Mouse (Mus musculus): Measurements from ENCODE around the gene Gramd1a. TPM values are rescaled to one million over a fixed set of nuclear protein-coding genes. Genes with fewer than 3 reads are reported as not detected.

The Gramd1a gene
- polyA plus RNA-seq, 1 experiment from 2014 or later = 120 TPM

DNA sequence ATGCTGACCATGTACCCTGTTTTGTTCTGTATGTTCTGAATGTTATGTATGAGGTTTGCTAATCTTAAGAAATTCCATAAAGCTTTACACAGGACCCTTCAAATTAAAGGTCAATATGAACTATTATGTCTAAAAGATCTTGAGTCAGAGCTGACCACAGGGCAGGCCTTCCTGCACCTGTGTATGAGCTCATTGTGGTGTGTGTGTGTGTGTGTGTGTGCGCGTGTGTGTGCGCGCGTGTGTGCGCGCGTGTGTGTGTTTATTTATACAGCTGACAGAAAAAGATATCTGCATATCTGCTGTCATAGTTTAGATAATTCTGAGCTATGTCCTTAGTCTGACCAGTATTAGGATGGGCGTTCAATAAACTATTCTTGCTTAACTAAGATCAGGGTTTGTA, 14.8 kb upstream of the Gramd1a start:
- H3K27ac ChIP-seq (ENCODE audit: low read depth, low read length) = no peak overlapping the region
- ATAC-seq (ENCODE audit: low FRiP score) (no peak), DNase-seq (ENCODE audit: low spot score) (no peak)
- no peak overlapping the region for H3K9ac ChIP-seq (ENCODE audit: low read depth, low read length)
- no peaks in the 10 kb centered on the region for H3K4me1 ChIP-seq (replicated peaks; ENCODE audit: control insufficient read depth, insufficient read depth, low read length)
- no peaks in the 10 kb centered on the region for H3K27me3 ChIP-seq (ENCODE audit: control insufficient read depth, insufficient read depth, low read length)
- no peak overlapping the region for H3K4me2 ChIP-seq (replicated peaks; ENCODE audit: low read depth, low read length)
- H3K4me3 ChIP-seq (ENCODE audit: low read depth, low read length) = no peak overlapping the region
- WGBS = 98% methylated on average over 9 of the region's 9 CpGs
- H3K9me3 ChIP-seq (ENCODE audit: control insufficient read depth, low read length) = no peaks in the 10 kb centered on the region
- H3K36me3 ChIP-seq (ENCODE audit: control insufficient read depth, insufficient read depth, low read length) = no peaks in the 10 kb centered on the region

DNA sequence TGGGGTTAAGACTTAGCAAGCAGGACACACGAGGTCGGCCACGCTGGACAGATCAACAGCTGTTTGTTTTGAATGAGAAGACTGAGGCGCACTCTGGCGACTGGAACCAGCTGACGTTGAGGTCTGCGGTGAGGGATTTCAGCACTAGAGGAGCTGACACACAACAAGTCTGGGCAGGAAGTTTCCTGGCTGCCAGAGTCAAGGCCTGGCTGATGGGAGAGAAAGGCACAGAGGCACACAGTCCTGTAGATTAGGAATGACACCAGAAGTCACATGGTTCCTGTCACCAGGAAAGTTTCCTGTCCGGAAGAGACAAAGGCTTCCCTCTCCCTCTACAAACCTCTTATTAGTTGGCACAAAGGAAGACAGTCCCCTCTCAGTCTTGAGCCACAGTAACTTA, 12.7 kb upstream of the Gramd1a start:
- DNase-seq (ENCODE audit: low spot score) = no peak
- no peaks in the 10 kb centered on the region for H3K9me3 ChIP-seq (ENCODE audit: control insufficient read depth, low read length)
- no peaks in the 10 kb centered on the region for H3K36me3 ChIP-seq (ENCODE audit: control insufficient read depth, insufficient read depth, low read length)
- no peak overlapping the region for H3K4me2 ChIP-seq (replicated peaks; ENCODE audit: low read depth, low read length)
- no peak overlapping the region for H3K4me3 ChIP-seq (ENCODE audit: low read depth, low read length)
- H3K27ac ChIP-seq (ENCODE audit: low read depth, low read length) = no peak overlapping the region
- H3K4me1 ChIP-seq (replicated peaks; ENCODE audit: control insufficient read depth, insufficient read depth, low read length) = no peaks in the 10 kb centered on the region
- H3K27me3 ChIP-seq (ENCODE audit: control insufficient read depth, insufficient read depth, low read length) = no peaks in the 10 kb centered on the region
- 63% methylated on average over 8 of the region's 8 CpGs for WGBS
- ATAC-seq (ENCODE audit: low FRiP score) = no peak
- H3K9ac ChIP-seq (ENCODE audit: low read depth, low read length) = no peak overlapping the region

DNA sequence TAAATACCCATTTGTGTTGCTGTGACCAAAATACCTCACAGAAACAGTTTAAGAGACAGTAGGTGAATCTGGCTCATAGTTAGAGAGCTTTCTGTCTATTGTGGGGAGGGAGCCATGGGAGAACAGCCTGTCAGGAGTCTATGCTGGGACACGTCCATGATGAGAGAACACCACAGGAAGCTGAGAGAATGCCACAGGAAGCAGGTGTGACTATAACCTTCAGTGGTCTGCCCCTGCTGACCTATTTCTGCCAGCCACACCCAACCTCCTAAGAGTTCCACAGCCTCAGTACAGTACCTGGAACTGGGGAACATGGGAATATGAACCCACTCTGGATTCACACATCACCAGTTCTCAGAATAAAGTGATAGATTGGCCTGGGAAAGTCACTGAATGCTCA, 9.1 kb upstream of the Gramd1a start:
- Histone ChIP-seq H3K4me1 (replicated peaks; ENCODE audit: control insufficient read depth, insufficient read depth, low read length) (no peaks in the 10 kb centered on the region), H3K9ac (ENCODE audit: low read depth, low read length) (no peak overlapping the region), H3K36me3 (ENCODE audit: control insufficient read depth, insufficient read depth, low read length) (no peaks in the 10 kb centered on the region), H3K4me3 (ENCODE audit: low read depth, low read length) (no peak overlapping the region), H3K27me3 (ENCODE audit: control insufficient read depth, insufficient read depth, low read length) (no peaks in the 10 kb centered on the region), H3K9me3 (ENCODE audit: control insufficient read depth, low read length) (no peaks in the 10 kb centered on the region), H3K4me2 (replicated peaks; ENCODE audit: low read depth, low read length) (no peak overlapping the region), H3K27ac (ENCODE audit: low read depth, low read length) (no peak overlapping the region)
- WGBS = 79% methylated on average over 1 of the region's 1 CpGs
- ATAC-seq (ENCODE audit: low FRiP score) (no peak), DNase-seq (ENCODE audit: low spot score) (no peak)

DNA sequence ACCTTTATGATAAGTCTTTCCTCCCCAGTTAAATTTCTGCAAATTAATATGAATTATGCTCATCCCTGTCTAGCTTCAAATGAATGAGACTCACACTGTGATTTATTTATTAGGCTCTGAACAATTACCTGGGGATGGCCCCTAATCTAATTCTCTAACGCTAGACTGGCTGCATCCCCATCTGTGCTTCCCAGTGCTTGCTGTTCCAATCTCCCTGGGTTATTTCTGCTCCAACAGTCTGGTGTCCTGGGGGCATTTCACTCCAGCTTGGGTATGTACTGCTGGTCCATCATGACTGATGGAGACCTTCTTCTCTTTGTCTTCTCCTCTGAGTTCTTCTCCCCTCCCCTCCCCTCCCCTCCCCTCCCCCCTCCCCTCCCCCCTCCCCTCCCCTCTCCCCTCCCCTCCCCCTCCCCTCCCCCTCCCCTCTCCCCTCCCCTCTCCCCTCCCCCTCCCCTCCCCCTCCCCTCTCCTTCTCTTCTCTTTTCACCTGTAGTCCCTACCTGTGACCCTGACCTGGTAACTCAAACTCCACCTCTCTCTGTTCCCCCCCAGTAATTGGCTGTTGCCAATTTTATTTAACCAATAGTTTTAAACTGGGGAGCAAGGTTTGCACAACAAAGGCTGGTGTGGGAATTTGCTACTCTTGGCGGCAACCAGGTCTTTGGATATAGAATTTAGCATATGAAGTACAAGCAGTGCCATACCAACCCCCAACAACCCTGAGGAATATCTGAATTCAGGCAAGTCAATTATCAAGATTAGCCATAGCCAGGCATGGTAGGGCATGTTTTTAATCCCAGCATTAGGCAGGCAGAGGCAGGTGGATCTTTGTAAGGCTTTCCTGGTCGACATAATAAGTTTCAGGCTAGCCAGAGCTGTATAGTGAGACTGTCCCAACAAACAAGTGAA, 8.2 kb upstream of the Gramd1a start:
- no peaks in the 10 kb centered on the region for H3K27me3 ChIP-seq (ENCODE audit: control insufficient read depth, insufficient read depth, low read length)
- no peak overlapping the region for H3K4me3 ChIP-seq (ENCODE audit: low read depth, low read length)
- ATAC-seq (ENCODE audit: low FRiP score) (0 out of 2 replicates have a peak, but pooled peaks have one; percentile 40), DNase-seq (ENCODE audit: low spot score) (no peak)
- H3K9me3 ChIP-seq (ENCODE audit: control insufficient read depth, low read length) = no peaks in the 10 kb centered on the region
- H3K9ac ChIP-seq (ENCODE audit: low read depth, low read length) = no peak overlapping the region
- no peaks in the 10 kb centered on the region for H3K36me3 ChIP-seq (ENCODE audit: control insufficient read depth, insufficient read depth, low read length)
- H3K4me2 ChIP-seq (replicated peaks; ENCODE audit: low read depth, low read length) = no peak overlapping the region
- WGBS = 65% methylated on average over 3 of the region's 3 CpGs
- H3K27ac ChIP-seq (ENCODE audit: low read depth, low read length) = no peak overlapping the region
- no peaks in the 10 kb centered on the region for H3K4me1 ChIP-seq (replicated peaks; ENCODE audit: control insufficient read depth, insufficient read depth, low read length)

DNA sequence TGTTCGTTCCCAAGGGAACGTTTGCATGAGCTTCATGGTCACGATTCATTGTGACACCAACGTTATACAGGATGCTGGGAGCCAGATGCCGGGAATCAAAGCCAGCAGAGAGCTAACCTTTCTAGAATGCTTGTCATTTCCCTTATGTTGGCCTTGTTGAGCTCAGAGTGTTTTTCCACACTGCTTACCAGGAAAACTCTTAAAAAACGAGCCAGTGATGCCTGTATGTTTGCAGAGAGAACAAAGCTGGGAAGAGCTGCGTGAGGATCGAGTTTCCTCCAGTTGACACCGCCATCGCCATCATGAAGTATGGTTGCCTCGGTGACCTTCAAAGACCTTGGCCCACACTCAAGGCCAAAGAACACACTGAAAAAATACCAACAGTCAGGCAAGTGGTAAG, 6.6 kb upstream of the Gramd1a start:
- DNase-seq (ENCODE audit: low spot score) = no peak
- Histone ChIP-seq H3K9ac (ENCODE audit: low read depth, low read length) (no peak overlapping the region), H3K4me1 (replicated peaks; ENCODE audit: control insufficient read depth, insufficient read depth, low read length) (no peaks in the 10 kb centered on the region), H3K36me3 (ENCODE audit: control insufficient read depth, insufficient read depth, low read length) (no peaks in the 10 kb centered on the region), H3K4me2 (replicated peaks; ENCODE audit: low read depth, low read length) (no peak overlapping the region), H3K9me3 (ENCODE audit: control insufficient read depth, low read length) (no peaks in the 10 kb centered on the region), H3K27me3 (ENCODE audit: control insufficient read depth, insufficient read depth, low read length) (no peaks in the 10 kb centered on the region), H3K4me3 (ENCODE audit: low read depth, low read length) (no peak overlapping the region), H3K27ac (ENCODE audit: low read depth, low read length) (no peak overlapping the region)
- no peak for ATAC-seq (ENCODE audit: low FRiP score)
- 68% methylated on average over 11 of the region's 11 CpGs for WGBS

DNA sequence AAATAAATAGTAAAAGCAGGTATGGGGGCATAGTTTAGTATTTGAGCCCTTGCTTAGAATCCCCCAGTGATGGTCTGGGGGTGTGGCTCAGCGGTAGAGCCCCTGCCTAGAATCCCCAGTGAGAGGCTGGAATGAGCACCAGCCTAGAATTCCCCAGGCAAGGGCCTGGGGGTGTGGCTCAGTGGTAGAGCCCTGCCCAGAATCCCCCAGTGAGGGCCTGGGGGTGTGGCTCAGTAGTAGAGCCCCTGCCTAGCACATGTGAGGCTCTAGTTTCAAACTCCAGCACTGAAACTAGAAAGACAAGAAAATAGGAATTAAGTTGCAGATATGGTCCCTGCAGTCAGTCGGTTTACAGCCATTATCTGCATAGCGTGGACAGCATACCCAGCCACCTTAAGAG, 6.1 kb upstream of the Gramd1a start:
- Histone ChIP-seq H3K9me3 (ENCODE audit: control insufficient read depth, low read length) (no peaks in the 10 kb centered on the region), H3K36me3 (ENCODE audit: control insufficient read depth, insufficient read depth, low read length) (no peaks in the 10 kb centered on the region), H3K4me1 (replicated peaks; ENCODE audit: control insufficient read depth, insufficient read depth, low read length) (no peaks in the 10 kb centered on the region), H3K9ac (ENCODE audit: low read depth, low read length) (no peak overlapping the region), H3K27me3 (ENCODE audit: control insufficient read depth, insufficient read depth, low read length) (no peaks in the 10 kb centered on the region), H3K4me2 (replicated peaks; ENCODE audit: low read depth, low read length) (no peak overlapping the region), H3K4me3 (ENCODE audit: low read depth, low read length) (no peak overlapping the region), H3K27ac (ENCODE audit: low read depth, low read length) (no peak overlapping the region)
- ATAC-seq (ENCODE audit: low FRiP score) (no peak), DNase-seq (ENCODE audit: low spot score) (no peak)
- WGBS = 58% methylated on average over 3 of the region's 3 CpGs

DNA sequence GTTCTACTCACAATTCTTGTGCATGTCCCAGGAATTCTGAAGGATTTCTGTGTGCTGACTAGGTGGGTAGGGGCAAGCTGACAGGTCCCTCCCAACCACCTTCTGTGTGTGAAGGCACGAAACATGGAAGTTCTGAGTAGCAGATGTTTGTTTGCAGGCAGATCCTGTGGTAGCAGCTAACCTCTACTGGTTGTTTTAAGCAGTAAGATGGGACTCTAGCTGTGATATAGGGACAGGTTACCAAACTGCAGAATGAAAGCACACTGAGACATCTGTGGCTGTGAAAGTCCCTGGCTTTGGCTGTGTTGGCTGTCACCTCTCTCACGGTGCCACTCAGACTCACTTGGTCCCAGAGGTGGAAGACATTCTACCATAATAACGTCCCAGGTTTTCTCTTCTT, 5.5 kb upstream of the Gramd1a start:
- Histone ChIP-seq H3K4me1 (replicated peaks; ENCODE audit: control insufficient read depth, insufficient read depth, low read length) (no peaks in the 10 kb centered on the region), H3K27me3 (ENCODE audit: control insufficient read depth, insufficient read depth, low read length) (no peaks in the 10 kb centered on the region), H3K9ac (ENCODE audit: low read depth, low read length) (no peak overlapping the region), H3K27ac (ENCODE audit: low read depth, low read length) (no peak overlapping the region), H3K9me3 (ENCODE audit: control insufficient read depth, low read length) (no peaks in the 10 kb centered on the region), H3K36me3 (ENCODE audit: control insufficient read depth, insufficient read depth, low read length) (no peaks in the 10 kb centered on the region), H3K4me3 (ENCODE audit: low read depth, low read length) (no peak overlapping the region), H3K4me2 (replicated peaks; ENCODE audit: low read depth, low read length) (no peak overlapping the region)
- DNase-seq (ENCODE audit: low spot score) (no peak), ATAC-seq (ENCODE audit: low FRiP score) (no peak)
- WGBS = 85% methylated on average over 3 of the region's 3 CpGs

DNA sequence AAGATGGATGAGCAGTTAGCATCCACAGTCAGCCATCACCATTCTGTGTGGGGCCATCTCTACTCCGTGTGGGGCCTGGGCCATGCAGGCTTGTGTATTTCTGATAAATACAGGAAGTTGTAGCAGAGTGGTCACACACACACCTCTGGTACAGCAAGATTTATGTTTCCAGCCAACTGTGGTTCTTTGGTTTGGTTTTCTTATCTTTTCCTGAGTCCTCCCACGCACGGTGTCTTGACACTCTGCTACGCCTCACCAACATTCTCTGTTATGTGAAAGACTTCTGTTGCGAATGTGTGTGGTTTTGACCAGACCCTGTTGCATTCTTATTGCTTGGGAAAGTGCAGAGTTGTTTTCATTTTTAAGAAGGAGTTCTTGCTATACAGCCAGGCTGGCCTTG, 5.1 kb upstream of the Gramd1a start:
- Histone ChIP-seq H3K4me3 (ENCODE audit: low read depth, low read length) (no peak overlapping the region), H3K36me3 (ENCODE audit: control insufficient read depth, insufficient read depth, low read length) (no peaks in the 10 kb centered on the region), H3K9me3 (ENCODE audit: control insufficient read depth, low read length) (no peaks in the 10 kb centered on the region), H3K9ac (ENCODE audit: low read depth, low read length) (no peak overlapping the region), H3K4me2 (replicated peaks; ENCODE audit: low read depth, low read length) (no peak overlapping the region), H3K27ac (ENCODE audit: low read depth, low read length) (no peak overlapping the region), H3K27me3 (ENCODE audit: control insufficient read depth, insufficient read depth, low read length) (no peaks in the 10 kb centered on the region), H3K4me1 (replicated peaks; ENCODE audit: control insufficient read depth, insufficient read depth, low read length) (no peaks in the 10 kb centered on the region)
- ATAC-seq (ENCODE audit: low FRiP score) = no peak
- WGBS = 90% methylated on average over 5 of the region's 5 CpGs
- no peak for DNase-seq (ENCODE audit: low spot score)
